Mouse (Mus musculus): ENCODE measurements at regions not wholly inside any gene's neighbourhood (a gene's known extent, or its start where the extent isn't known, plus 50 kb on each side); places are given as distances from the start of the nearest gene placed in this dataset.

- DNase-seq (ENCODE audit: low spot score in 2 of 2), result peak; percentile 2 to 25
- intact Hi-C loops (cut with DNase I), result no loop called here
Measured at GRCm38 (mm10) chrX:117770252-117770651, 656.8 kb upstream of the Tgif2lx2 start.

All from left cerebral cortex, postnatal 25 days (tissue).